Mouse (Mus musculus) embryo, embryonic 11 days (tissue): Measurements from ENCODE around the gene Bad.
"Not testable (repeated sequence)": the region's sequence is repeated elsewhere in the genome, so short reads cannot be mapped to it uniquely, and the experiment has no call there.

Source experiments
- DNase-seq: peaks from one replicate; pipeline ENCODE4 v3.0.0-alpha.2; 2015

Gene Bad

DNA sequence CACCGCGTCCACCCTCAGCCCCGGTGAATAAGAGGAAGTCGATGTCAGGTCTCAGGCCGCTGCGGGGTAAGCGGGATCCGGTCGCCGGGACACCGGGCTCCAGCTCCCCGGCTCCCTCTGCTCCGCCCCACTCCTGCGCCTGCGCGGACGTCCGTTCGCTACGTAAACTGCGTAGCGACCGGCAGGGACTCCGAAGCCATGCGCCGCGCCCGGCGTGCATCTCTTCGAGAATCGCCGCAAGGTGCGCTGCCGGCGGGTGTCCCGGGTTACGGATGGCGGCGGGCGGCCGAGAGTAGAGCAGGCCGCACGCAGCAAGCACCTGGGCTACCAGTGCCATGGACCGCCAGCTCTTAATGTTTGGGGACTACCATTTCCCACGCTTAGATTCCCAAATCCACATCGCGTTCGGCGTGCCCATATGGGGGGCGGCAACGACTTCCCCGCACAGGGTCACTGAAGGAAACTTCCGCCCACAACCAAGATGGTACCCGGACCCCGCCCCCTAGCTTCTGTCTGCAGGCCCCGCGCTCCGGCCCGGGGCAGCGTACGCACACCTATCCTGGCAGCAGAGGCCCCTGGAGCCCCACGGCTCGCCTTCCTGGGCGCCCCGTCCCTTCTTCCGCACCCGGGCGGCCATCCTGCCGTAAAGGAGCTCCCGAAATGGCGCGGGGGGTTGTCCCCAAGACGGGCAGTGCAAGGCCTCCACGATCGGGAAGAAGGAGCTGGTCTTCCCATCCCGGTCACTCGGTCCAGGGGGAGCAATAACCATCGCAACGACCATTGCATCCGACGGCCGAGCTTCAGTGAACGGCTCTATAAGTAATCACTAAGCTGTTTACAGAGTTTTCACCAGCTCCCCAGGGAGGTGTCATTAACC, at the start of gene Bad:
Gene Bad (plus strand): TSS at position 490 of the 877 bp plus-strand sequence.
- DNase-seq, result peak; percentile 95

DNA sequence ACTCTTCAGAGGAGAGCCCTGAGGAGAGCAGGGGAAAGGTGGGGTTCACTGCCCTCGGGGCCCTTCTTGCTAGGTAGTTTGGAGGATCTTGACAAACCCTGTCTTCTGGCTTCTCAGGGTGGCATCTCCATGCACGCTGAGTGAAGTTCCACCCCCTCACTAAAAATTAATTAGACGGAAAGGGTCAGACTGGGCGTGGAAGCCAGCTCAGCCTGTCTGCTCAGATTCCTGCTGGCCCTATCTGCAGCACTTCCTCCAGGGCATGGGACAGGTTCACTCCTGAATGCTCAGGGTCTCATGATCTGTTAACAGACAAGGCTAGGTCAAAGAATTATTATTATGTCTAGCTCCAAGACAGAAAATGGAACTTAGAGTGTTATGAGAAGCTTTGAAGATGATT, 49.1 kb upstream of the Bad start:
- DNase-seq, result no peak

DNA sequence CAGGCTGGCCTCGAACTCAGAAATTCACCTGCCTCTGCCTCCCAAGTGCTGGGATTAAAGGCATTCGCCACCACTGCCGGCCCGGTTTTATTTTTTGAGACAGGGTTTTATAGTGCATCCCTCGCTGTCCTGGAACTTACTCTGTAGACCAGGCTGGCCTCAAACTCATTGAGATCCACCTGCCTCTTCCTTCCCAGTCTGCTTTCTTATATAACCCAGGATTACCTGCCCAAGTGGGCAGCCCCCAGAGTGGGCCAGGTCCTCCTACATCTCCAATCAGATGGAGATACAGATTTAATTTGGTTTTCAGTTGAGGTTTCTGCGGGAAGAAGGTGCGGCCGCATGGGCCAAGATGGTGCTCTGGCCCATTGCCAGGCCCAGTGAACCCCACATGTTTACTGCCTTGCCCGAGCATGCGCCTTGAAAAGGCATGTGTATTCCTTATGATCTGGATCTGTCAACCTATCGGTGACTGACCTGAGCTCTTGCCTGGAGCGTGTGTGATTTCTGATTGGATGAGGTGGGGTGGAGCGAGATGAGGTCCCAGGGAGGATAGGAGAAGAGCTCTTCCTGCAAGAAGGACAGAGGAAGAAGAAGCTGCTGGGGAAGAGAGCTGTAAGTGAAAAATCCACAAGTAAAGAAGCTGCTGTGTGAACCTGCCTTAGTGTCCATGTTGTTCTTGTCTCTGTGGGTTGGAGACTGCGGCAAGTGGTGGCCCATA, 47.8 kb upstream of the Bad start:
- no peak for DNase-seq

DNA sequence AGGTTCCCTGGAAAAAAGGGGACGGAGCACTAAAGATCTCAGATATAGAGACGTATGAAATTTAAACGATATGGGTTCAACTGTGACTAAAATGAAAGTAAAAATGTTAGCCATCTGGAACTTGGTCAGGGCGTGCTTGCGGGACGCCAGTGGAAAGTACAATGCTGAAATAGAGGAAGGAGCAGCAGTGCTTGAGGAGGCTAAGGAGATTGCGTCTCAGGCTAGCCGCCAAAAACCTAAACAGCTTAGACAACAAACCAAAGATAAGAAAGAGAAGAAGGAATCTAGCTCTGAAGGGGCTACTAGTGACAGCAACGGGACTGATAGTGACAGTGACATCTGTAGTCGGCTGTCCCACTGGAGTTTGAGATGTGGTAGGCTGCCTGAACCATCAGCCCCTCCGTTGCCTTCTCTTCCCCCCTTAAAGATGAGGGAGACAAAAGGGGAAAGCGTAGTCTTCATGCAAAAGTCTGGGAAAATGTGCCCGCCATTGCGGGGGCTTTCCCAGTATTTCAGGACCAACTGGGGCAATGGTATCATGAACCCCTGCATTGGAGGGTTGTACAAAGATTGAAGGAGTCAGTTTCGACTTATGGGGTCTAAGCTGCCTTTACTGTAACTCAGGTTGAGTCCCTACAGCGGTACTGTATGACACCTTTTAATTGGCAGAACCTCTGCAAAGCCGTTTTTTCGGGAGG, 45.9 kb upstream of the Bad start:
- DNase-seq, result not testable (repeated sequence)

DNA sequence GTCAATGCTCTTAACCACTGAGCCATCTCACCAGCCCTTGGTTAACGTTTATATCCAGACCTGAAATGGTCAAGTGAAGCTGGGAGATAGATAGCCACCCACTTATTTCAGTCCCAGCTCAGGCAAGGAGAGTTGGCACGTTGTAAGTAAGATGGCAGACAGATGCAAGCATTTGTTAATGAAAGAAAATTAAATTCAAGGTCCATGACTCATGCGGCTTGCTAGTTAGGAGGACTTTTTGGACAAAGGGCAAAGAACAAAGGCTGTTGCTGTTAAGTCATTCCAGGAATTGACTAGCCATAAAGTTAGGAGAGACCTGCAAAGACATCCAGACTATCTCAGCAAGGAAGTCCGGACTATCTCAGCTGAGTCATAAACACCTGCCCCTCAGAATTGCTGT, 42.0 kb upstream of the Bad start:
- no peak for DNase-seq

DNA sequence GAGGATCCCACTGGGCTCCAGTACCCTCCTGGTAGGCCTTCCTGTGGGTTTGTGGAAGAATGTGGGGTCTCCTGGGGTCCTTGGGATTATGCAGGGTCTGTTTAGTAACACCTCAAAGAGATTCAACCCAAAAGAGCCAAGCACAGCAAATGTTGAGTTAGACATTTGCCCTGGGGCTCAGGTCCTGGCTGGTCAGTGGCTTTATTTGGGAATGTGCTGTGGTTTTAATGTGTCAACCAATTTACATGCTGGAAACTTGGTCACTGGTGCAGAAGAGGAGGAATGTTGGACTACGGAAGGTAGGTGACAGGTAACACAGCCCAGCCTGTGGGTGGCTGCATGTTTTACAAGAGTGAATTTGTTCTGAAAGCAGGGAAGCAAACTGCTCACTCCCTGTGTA, 38.6 kb upstream of the Bad start:
- no peak for DNase-seq

DNA sequence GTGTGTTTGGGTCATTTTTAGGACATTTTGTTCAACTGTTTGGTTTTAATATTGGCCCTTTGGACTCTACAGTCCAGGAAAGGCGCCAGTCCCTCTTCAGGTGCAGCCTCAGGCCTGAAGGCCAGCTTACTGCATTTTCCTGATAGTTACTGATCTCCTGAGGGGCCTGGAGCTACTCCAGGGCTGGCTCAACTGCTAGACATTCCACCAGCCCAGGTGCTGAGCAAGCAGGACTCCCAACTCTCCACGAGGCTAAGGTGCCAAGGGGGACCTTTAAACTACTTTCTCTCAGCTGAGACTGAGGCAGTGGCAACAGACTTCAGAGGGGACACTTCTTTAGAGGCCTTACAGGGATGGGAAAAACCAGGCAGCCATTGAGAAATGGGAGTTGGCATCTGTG, 36.8 kb upstream of the Bad start:
- DNase-seq, result no peak

DNA sequence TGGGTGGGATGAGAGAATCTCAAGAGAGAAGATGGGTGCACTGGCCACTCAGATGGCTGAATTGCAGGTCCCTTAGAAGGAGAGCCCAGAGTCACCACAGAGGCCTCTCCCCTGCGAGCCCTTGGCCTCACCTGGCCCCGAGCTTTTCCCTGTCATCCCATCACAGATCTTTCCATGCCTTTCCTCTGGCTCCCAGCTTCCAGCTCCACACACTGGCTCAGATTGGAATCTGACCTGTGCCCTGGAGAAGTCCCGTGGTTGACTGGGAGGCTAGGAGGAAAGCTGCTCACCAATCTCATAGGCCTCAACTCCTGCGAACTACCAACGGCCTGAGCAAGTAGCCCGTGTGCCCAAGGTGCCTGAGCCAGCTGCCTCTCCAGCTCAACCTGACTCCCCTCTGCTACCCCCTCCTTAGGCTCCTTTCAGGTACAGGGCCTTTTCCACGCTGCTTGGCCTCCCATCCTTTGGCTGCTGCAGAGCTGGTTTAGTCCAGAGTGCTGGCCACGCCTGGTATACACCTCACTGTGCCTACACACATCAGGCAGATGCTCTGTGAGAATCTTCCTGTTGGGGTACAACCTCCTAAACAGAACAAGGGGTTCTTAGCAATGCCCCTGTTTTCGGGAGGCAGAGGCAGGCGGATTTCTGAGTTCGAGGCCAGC, 36.0 kb upstream of the Bad start:
- no peak for DNase-seq

DNA sequence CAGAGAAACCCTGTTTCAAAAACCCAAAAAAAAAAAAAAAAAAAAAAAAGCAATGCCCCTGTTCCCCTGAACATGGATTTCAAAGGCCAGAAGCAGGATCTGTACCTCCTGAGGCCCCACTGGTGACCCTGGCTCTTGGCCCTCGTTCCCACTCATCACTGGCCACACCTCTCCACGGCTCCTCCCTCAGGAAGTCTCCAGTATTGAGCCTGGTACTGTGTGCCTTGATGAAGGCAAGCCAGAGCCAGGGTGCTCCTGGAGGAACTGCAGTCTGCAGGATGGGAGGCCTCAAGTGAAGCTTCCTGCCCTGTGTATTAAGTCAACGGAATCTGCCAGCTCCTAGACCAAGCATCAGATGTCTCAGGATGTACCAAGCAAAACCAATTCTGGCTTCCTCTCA, 35.5 kb upstream of the Bad start:
- no peak for DNase-seq

DNA sequence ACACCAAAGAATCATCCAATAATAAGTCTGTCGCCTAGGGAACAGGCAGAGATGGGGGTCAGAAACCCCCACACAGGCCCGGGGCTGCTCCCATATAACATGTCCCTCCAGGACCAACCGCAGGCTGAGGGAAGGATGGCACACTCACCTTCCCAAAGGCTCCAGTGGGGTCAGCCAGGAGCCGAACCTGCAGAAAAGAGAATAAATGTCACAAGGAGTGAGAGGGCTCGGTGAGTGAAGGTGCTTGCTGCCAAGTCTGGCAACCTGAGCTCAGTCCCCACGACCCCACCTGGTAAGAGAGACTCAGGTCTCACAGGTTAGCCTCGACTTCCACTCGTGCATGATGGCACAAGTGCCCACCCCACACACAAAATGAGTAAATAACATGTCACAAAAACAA, 34.6 kb upstream of the Bad start:
- DNase-seq, result no peak

DNA sequence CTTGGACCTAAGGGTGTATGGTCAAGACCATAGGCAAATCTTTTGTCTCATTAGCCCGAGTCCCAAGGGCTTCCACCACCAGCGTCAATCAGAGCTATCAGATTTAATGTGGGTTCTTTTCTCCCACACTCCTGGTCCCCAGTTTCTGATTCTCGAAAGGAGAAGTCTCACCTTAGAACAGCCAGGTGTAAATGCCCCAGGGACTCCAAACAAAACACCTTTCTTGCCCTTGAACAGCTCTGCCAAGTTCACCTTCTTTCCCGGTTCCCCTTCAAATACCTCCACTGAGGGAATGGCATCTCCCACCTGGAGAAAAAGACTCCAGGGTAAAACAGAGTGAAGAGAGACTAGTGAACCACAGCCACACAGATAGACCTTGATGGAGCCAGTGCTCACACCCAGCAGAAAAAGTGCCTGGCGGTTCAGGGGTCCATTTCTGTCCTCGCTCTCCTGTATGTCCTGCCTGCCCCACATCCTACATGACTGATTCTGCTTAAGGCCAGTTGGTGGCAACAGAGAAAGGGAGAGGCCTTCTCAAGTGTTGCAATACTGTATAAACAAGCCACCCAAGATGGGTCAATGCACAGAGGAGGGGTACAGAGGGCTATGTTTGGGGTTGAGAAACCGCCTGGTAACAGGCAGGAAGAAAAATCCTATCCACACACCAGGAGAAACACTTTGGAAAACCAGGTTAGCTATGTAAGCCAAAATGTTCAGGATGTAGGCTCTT, 33.7 kb upstream of the Bad start:
- no peak for DNase-seq

DNA sequence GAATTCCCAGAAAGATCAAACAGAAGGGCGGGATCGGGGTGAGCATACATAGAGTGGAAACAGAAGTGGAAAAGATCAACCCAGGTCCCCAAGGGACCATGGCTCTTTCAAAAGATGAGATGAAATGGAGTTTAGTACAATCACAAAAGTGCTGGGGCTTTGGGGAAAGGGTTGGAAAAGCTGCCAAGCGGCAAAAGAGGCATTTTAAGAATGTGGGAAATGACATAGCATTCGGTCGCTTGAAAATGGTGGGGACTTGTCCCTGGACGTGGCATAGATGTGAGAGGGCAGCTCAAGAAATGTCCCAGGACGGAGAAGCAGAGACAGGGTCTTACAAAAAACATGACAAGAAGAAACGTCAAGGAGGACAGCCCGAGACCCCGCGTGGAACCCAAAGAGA, 32.6 kb upstream of the Bad start:
- DNase-seq, result no peak

DNA sequence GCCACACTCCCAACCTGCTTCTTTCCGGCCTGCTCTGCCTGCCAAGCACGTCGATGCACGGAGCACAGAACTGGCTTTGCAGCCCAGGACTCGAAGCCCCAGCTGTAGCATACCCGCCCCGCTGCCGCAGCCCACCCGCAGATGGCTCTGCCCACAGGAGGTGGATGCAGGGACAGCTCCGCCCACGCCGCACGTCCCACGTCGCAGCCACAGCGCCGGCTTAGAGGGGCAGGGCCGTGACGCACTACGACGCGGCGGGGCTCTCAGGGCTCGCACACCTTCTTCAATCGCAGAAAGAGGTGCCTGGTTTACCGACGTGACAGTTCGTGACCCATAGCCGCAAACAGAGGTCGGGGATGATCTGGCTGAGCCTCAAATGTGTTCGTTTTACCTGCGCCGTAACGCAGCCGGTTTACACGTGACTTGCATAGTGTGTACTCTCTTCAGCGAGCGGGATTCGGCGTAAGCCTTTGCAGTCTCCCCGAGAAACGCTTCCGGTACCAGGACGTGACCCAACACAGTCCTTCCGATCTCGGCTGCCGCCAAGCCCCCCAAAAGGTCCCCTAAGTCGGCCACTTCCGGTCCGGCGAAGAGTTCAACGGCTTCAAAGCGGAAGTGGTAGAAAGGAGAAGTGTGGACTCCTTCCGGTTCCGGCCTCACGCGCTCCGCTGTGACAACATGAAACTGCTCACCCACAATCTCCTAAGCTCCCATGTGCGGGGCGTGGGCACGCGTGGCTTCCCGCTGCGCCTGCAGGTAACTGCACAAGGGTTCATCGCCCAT, 32.0 kb upstream of the Bad start, which contains the start of the genes Trmt112 and Prdx5:
Gene Trmt112 (plus strand): TSS at position 192 of the 783 bp plus-strand sequence.
Gene Prdx5 (minus strand): TSS at position 600 of the 783 bp plus-strand sequence.
- peak; percentile 97 for DNase-seq

DNA sequence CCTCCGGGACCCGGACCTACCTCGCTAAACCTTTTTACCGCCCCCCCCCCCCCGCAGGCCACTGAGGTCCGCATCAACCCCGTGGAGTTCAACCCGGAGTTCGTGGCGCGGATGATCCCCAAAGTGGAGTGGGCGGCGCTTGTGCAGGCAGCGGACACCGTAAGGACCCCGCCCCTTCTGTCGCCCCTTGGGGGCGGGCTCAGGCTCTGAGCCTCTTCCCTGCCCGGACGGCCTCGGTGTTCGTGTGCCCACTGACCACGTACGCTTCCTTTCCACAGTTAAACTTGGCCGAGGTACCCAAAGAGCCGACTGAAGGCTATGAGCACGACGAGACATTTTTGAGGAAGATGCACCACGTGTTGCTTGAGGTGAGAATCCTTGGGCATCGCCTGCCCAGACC, 31.4 kb upstream of the Bad start:
- DNase-seq, result peak; percentile 81

DNA sequence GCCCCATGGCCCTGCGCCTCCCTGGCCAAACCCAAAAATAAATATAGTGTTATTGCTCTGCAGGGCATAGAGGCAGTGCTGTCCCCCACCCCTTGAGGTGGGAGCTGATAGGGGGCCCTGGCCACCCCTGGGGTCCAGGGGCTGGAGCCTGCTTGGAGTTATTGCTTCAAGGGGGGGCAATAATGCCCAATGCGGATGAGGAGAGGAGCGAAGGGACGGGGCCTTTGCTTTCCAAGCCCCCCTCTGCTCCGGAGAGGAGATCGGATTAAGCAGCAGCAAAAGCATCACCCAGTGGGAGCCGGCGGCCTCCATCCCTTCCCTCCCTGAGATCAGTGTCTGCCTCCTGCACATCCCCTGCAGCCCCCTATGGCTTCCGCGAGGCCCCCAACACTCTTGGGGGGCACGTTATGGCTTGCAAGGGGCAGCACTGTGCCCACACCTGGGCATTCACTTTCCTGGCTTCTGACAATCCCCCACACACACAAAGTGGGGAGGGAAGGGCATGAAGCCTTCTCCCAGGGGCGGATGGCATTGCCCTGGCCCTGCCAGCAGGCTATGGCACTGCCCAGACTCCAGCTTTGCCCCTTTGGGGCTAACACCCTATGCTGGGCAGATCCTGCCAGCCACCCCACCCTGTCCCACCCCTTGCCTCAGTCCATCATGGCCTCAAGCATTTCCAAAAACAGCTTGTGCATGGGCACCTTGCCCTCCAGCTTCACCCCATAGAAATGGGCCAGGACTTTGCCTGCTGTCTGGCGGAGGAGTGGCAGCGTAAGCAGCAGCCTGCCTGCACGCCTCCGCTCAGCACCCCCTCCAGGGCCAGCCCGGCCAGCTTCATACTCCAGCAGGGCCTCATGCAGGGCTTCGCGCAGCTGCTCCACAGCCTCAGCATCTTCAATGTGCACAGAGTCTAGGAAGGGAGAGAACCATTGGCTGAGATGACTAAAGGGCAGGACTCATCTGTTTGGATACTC, 30.3 kb upstream of the Bad start:
- DNase-seq, result no peak

DNA sequence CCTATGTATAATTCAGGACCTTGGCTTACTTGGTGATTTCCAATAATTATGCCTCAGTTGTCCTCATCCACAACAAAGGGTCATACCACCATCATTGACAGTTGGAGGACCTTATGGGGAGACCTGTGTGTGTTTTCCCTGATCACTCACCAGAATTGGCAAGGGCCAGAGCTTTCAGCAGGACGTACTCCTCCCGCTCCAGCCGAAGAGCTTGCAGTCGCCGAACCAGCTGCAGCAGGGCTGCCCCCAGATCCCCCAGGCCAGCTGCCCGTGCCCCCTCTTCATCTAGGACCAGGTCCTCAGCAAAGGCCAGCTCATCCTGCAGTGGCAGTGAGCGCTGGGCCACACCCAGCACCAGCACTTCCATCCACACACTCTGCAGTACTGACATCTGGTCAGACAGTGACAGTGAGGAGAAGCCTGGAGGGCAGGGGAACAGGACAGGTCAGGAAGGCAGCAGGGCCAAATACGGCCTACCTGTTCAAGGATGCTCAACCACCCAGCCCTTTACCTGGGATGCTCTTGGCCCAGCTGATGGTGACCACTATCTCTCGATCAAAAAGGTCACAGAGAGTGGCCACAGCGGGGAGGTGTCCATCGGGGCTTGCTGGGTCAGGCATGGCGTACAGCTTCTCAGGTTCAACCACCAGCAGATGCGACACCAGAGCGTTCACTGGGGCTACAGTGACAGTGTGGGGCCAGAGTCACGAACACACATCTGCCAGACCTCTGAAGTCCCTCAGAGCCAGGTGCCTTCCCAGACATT, 29.3 kb upstream of the Bad start:
- DNase-seq, result no peak

DNA sequence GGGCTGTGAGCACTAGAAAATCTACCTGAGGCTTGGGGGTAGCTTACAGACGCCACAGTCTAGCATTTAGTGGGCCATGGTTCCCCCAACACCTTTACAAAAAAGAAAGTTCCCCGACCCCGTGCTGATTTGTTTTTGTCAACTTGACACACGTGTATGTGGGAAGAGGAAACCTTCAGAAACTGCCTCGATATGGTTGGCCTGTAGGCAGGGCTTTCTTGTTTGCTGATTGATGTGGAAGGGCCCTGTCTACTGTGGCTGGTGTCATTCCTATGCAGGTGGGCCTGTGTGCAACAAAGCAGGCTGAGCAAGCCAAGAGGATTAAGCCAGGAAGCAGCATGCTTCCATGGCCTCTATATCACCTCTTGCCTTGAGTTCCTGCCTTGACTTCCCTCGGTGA, 28.6 kb upstream of the Bad start:
- no peak for DNase-seq

DNA sequence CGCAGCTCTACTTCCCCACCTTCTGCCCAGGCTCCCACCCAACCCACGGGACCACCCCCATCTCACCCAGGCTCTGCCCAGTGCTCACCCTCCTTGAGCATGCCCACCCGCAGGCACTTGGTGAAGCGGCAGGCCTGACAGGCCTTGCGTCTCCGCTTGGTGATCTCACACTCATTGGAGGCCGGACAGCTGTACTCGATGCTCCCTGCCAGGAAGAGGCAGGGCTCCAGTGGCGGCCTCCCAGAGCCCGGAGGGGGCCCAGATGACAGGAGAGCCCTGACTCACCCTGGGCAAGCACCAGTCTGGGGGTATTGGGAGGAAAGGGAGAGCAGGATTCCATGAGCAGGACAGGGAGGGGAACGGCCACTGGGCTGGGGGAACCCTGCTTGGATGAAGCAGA, 27.7 kb upstream of the Bad start:
- DNase-seq, result no peak

DNA sequence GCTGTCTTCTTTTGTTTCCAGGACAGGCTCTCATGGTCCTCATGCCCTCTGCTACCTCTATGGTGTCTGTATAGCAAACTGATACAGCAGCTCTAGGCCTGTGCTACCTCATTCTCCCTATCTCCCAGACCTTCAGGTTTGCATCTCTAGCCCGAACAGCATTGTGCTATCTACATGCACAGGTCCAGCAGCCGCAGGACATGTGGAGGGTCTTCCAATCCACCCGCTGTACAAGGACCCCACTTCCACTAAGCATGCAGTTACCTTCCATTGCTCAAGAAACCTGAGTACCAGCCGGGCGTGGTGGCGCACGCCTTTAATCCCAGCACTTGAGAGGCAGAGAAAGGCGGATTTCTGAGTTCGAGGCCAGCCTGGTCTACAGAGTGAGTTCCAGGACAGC, 27.1 kb upstream of the Bad start:
- DNase-seq, result no peak
